Mouse (Mus musculus) monocyte, adult 5-6 weeks (primary cell): ENCODE data around the gene Vdr. TPM values are rescaled to one million over a fixed set of nuclear protein-coding genes. Genes with fewer than 3 reads are reported as not detected.

ENCODE experiments used
- ATAC-seq: fragments of 153-309, 156-312 bp; replicated peaks from 2 replicates; pipeline ENCODE4 v1.8.0; 2017; ENCODE audit warnings: mild to moderate bottlenecking; ENCODE audit not compliant: low TSS enrichment, insufficient number of reproducible peaks, severe bottlenecking, poor library complexity, low FRiP score
- total RNA-seq: library from RNA; stranded (forward); fragments of 200-1000, 200-491, 200-594 nt; gene quantifications from 3 replicates; pipeline ENCODE4 v1.2.3, GENCODE M21; 2017

Vdr gene
- total RNA-seq, 1 experiment from 2014 or later, result not detected

DNA sequence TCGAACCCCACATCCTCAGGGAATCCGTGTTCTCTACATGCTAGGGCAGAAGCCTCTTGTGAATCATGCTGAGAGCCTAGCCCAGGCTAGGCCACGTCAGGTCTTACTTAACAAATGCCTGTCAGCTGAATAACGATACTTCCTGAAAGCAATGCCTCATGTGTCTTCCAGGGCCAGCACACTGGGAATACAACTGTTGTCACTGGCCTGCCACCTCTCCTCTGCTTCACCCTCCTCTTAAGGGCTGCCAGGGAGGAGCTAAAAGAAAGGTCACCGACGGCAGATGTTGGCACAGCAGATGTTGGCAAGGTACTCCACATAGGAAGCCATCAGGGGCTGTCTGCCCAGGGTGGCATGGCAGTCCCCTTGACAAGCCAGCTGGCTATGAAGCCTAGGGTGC is 86.4 kb downstream of the Vdr start:
- 0 out of 2 replicates have a peak, but pooled peaks have one; percentile 5 for ATAC-seq

DNA sequence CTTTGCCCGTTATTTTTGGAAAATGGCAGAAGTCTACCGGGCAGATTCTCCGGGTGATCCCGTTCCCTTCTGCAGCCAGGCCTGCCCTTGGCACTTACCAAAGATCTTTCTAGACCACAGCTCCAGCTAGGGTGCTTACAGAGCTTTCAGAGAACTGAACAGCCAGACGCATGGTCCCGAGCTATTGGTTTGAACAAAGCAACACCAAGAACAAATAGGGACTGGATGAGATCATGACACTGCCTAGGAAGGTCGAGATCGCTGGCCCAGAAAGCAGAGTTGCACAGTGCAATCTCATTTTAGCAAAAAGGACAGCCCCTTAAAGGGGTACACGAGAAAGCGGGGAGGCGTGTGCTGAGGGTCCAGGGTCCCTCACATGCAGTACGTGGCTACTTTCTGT is 87.0 kb downstream of the Vdr start:
- no peak for ATAC-seq

DNA sequence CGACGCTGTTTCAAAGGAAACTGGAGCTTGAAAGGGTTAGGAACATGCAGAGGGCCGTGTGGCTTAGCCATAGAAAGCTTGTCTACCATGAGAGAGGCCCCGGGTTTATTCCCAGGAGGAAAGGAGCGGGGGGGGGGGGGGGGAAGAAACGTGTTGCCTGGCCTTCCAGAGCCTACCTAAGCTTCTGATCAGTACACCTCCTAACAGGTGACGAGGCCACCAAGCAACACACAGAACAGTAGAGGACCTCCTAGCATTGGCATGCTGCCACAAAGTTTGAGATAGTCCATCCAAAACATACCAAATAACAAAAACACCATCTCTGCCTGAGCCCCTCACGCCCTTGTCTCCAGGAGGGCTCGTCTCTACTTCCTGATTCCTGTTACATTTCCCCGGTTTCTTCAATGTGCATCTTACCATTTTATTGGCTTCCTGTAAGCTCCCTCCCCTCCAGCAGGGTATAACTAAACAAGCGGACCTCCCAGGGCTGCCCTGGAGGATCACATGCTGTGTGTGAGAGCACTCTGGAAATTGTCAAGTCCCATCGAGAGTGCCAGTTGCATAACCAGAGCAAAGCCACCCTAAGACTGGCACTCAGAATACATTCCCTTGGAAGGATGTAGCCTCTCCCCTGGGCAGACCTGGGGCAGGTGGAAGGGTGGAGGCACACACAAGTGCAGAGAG is 87.7 kb downstream of the Vdr start:
- no peak for ATAC-seq

DNA sequence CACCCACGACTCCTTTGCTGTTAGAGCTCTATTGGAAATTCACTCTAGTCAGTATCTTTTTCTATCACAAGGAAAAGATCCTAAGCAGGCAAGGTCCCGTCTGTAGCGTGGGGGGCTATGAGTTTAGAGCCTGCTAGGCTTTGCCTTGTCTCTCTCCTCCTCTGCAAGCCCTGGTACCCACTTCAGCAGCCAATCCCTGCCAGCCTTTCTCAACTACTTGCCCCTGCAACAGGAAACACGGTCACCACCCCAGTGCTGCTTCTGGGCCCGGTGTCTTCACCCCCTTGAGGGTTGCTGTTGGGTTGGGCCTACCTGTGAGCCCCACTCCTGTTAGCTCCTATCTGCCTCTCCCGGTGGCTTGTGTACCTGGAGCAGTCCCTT is 88.5 kb downstream of the Vdr start:
- ATAC-seq, result no peak

DNA sequence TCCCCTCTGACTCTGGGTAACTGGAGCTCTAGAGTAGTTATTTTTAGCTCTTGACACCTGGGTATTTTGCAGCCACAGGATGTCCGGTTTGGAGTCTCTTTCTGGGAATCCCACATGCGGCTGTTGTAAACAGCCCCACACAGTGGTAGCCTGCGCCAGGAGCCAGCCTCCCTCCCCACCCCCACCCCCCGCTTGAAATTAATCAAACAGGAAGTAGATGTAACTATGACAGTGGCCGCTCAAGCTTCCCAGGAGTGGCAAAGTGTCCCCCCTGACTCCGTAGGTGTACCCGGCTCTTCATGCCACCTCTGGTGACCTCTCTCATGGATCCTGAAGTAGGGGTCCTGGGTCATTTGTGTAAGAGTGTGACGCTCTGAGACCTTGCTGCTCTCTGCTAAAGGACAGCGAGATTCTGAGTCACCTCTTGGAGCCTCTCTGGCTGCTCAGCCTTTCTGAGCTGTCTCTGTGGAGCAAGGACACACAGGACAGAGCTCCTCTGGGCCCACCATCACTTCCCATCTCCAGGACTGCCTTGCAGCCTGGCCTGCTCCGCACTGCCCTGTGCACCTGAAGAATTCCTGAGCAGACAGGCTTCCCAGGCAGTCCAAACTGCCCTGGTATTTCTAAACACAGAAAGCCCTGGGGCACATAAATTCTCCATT is 89.0 kb downstream of the Vdr start:
- ATAC-seq, result no peak

DNA sequence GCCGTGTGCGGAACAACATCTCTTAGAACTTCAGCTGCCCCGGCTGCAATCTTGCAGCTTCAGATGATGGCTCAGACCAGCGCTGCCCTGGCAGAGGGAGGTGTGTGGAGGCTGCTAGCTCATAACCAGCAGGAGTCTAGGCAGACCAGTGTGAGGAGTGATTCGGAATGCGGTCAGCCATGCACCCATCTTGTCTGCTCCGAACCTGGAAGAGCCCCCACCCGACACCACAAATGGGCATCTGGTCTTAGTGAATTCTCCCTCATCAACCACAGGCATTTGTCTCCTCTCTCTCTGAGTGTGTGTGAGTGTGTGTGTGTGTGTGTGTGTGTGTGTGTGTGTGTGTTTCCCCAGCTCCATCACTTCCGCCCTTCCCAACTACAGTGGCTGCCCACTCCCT is 90.5 kb downstream of the Vdr start:
- ATAC-seq, result no peak

DNA sequence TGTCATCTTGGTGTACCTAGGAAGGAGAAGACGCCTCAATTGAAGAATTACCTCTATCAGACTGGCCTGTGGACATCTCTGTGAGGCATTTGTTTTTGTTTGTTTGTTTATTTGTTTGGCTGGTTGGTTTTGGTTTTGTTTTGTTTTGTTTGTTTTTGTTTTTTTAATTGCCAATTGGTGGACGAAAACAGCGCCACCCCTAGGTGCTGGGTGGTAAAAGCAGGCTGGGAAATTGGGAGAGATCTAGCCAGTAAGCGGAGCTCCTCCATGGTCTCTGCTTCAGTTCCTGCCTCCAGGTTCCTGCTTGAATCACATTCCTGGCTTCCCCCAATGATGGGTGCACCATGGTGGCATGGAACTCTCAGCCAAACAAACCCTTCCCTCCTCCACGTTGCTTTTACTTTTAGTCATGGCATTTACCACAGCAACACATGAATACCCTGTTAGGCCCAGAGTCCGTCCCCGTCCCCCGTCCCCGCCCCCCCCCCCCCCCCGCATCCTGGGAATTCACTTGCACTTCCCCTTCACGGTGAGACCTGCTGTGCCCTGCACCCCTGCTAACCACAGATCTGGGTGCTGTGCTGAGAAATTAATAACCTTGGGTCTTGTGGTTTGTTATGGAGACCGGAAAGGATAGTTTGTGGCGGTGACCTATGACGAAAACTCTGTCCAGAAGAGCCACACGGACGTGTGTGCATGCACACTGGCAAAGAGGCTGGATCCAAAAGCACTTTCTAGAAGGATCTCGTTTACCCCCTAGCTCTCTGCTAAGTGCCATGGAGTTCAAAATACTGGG is 94.0 kb downstream of the Vdr start:
- ATAC-seq, result no peak

DNA sequence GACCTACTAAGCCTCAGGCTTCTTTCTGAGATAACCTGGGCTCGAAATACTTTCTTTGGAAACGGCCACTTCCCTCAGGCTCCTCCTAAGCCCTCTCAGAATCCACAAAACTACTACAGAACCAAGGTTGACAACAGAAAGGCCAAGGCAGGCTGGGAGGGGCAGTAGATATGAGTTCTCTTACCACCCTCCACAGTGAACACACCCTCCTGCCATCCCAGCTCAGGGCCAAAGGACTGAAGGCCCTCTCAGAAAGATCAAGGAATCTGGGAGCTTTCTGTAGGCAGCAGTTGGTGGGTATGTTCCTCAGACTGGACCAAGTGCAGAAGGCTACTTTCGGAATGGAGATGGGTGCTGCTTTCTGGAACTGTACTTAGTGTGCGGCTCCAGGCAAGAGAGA is 95.2 kb downstream of the Vdr start:
- ATAC-seq, result no peak

DNA sequence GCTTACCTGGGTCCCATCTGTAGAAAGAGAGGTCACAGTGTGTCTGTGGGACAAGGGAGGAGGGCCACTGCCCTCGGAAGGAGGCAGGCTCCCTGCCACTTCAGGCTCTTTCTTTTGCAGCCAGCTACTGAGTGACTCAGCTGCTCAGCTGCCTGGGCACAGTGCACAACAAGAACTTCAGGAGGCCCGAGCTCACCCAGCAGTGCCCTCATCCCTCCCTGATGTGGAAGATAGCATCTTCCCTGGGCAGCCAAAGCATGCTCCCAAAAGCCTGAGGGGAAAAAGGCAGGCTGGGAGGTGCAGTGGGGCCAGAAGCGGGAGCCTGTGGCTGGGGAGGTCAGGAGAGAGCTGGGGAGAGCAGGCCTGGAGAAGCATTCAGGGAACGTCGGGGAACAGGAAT is 95.7 kb downstream of the Vdr start:
- no peak for ATAC-seq

DNA sequence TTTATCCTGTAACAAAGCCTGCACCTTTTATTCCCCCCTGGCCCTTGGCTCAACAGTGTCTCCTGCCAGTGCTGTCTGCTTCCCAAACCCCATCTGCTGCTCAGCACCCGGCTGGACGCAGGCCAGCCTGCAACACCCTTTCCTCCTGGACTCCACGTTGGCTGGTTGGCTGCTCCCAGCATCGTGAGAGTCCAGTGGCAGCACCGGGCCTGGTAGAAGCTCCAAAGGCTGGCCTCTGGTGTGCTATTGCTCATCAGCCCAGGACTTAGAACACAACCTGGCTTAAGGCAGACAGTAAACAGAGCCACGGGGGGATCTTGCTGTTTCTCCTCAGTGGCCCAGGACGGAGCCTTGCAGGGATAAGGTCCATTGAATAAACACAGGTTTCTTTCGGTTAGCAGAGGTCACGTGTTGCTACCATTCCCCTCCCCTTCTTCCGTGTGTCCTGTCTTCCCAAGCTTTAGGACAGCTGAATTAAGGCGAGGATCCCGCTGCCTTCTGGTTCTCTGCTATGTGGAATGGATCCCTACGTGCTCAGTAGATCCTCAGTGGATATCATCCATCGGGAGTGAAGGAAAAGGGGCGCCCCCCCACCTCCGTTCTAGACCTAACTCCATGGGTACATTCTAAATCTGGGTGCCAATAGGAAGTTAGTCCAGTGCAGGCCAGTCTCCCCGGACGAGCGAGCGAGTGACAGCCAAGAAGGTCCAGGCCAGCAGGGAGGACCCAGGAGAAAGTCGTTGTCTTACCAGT is 96.8 kb downstream of the Vdr start:
- no peak for ATAC-seq

DNA sequence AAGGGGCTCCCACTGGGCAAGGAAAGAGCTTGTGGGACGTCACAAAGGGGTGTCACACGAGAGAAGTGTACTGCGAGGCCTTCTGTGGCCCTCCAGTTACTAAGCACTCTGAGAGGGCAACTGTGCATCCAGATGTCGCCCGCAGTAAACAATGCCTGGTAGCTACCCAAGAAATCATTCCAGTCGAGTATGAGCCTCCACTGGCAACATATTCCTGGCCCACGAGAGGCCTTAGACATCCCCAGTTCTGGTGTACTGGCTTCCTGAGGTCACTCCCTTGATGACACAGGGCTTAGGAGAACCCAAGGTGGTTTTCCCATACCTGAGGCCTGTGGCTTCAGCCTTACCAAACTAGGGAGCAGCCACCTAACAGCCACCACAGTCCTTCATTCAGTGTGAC is 97.6 kb downstream of the Vdr start:
- ATAC-seq, result no peak

DNA sequence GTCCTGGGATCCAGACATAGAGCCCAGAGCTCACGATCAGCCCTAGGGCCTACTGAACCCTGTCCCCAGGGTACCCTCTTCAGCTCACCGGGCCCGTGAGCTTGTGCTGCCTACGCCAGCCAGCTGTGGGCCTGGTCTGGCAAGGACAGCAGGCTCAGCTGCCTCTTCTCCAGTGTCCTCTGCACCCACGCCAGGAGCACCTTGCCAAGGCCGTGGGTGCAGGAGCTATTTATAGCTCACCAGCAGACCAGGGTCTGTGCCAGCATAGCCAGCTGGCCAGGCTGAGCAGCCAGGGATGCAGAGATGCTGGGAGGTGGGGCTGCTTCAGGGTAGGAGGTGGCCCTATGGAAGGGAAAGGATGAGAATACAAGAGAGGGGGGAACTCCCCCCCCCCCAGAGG is 98.3 kb downstream of the Vdr start:
- no peak for ATAC-seq

DNA sequence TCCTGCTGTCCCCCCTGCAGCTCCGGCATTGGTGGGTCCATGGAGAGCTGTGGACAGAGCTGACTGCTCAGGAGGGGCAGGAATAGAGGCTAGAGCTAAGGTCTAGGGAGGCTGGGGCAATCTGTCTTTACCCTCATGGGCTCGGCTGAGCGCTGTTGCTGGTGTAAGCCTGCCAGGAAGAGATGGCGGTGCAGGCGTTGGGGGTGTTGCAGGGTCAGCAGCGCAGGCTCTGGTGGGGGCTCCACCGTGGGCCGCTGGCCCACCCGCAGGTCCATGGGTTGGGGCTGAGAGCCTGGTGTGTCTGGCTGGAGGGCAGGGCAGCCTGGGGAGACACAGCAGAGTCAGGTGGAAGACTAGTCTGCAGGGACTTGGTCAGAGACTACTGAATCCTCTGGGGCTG is 99.1 kb downstream of the Vdr start:
- ATAC-seq, result no peak

DNA sequence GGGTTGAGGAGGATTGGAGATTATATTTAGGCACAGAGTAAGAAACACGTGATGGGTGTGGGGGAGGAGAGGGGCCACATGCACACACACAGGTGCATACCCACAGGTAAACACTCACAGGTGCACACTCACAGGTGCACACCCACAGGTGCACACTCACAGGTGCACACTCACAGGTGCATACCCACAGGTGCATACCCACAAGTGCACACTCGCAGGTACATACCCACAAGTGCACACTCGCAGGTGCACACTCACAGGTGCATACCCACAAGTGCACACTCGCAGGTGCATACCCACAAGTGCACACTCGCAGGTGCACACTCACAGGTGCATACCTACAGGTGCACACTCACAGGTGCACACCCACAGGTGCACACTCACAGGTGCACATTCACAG is 100.0 kb downstream of the Vdr start:
- no peak for ATAC-seq

DNA sequence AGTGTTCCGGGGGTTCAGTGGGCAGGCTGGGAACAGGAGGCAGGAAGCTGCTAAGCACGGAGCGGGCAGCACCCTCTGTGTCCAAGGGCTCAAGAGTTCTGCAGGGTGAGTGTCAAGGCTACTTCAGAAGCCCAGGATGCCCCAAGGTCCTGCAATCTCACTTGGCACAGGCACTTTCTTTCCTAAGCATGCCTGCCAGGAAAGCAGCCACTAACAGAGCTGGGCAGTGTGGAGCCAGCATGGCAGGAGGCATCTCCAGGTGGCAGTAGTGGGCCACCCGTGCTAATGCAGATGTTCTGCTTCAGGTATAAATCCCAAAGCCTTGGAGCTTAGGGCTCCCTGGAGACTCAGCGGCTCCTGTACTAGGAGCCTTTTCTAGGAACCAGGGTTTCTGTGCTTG is 100.5 kb downstream of the Vdr start:
- ATAC-seq, result no peak

DNA sequence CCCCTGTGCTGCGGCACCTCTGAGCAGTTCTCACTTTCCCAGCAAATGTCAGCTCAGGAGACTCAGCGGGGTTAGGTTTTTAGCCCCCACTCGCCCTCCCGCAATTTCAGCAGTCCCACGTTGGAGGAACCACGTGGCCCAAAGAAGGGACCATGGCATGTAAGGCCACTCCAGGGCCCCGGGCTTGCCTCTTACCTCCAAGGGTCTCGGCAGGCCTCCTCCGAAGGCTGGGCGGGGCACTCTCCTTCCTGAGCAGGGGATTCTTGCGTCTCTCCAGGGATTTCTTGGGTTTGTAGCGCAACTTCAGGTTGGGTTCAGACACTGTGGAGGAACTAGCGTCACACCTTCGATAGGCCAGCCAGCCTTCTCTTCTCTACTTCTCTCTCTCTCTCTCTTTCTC is 101.2 kb downstream of the Vdr start:
- no peak for ATAC-seq

DNA sequence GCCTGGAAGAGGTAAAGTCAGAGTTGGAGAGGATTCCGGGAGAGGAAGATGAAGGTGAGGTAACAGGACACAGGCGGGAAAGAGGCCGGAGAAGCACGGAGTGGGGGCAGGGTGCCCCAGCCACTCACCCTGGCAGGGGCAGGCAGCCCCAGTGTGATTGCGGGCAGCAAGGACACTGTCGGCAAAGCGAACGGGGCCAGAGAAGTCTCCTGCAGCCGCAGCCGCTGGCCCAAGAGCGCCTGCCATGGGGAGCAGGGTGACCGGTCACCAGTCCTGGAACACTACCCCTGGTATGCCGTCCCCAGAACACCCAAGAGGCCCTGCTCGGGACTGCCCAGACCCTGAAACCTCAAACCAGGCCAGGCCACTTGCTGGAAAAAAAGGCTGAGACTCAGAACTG is 101.9 kb downstream of the Vdr start:
- no peak for ATAC-seq

DNA sequence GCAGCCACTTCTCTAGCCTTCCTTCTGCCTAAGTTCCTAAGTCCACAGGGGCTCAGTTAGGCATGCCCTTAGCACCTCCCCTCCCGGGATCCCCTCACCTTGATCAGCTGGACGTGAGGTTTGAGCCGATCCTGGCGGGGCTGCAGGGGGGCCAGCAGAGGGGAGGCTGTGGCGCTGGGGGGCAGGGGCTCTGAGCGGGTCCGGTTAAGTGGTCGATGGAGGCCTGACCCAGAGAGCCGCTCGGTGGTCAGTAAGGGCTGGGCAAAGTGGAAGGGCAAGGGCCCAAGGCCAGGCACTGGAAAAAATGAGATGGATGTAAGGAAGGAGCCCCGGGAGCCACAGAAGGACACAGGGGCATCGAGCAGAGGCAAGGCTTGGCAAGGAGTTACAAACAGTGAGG is 102.6 kb downstream of the Vdr start:
- ATAC-seq, result no peak
